Mouse (Mus musculus): Measurements from ENCODE around the gene Gm9958. TPM values are rescaled to one million over a fixed set of nuclear protein-coding genes. Genes with fewer than 3 reads are reported as not detected.

The Gm9958 gene
- polyA plus RNA-seq (2014; fragmentation: Illumina TruSeq; extraction: RNeasy Lipid Tissue Mini Kit (QIAGEN cat#74804); ENCODE audit: insufficient read depth, low read depth, low replicate concordance) = 1.7 TPM

DNA sequence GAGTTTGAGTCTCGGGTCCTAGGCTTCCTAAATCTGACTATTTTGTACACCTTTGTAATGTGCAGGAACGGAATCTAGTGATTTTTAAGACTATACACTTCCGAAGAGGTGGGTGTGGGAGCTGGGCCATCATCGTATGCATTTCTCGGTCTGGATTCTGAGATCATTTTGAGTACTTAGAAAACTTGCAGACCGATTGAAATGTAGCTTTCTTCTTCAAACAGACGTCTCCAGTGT lies at the start of gene Gm9958:
TSS of gene Gm9958 (plus strand) at position 138 of the 237 bp plus-strand sequence.

DNA sequence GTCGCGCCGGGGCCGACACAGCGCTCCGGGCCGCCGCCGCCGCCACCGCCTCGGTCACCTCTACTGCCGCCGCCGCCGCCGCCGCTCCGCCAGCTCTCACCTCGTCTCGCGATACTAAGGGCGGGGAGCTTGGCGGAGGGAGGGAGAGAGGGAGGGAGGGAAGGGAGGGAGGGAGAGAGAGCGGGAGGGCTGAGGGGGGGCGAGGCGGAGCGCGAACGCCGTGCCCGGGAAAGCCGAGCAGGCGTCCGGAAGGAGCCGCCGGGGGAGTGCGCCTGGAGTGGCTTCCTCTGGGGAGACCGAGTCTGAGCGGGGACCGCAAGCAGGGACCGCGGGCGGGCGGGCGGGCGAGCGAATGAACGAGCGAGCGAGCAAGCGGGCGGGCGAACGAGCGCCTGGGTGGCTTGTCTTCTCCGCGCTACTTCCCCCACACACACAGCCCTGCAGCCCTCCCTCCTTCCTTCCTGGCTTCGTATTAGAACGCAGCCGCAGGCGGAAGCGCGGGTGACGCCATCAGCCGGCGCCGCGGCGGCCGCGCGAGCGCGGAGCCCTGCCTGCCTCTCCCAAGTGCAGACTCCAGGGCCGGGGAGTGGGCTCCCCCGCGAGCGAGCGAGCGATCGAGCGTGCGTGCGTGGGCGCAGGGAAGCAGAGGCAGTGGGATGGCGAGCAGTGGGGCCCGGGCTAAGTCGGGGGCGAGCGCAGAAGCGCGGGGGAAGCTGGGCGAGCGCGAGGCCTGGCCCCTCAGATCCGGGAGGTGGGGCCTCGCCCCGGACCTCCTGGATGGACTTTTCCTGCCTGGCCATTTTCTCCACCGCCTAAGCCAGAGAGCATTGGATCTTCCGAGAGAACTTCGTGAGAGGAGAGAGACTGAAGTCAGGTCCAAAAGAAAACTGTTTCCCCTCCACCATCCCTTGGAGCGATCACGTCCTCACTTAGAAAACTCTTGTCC lies 610 bp upstream of the Gm9958 start, which contains the start of gene Ankrd17:
TSS of gene Ankrd17 (minus strand) at position 457 of the 946 bp plus-strand sequence.

Other genes with a start within 250 kb of the Gm9958 start
- 6.5 TPM for gene Cox18, start 143.2 kb upstream of the Gm9958 start, polyA plus RNA-seq (2014; fragmentation: Illumina TruSeq; extraction: RNeasy Lipid Tissue Mini Kit (QIAGEN cat#74804); ENCODE audit: insufficient read depth, low read depth, low replicate concordance)
- 8.1 TPM for gene Ankrd17, start 627 bp upstream of the Gm9958 start, polyA plus RNA-seq (2014; fragmentation: Illumina TruSeq; extraction: RNeasy Lipid Tissue Mini Kit (QIAGEN cat#74804); ENCODE audit: insufficient read depth, low read depth, low replicate concordance)
- gene Alb, start 93.7 kb downstream of the Gm9958 start, polyA plus RNA-seq (2014; fragmentation: Illumina TruSeq; extraction: RNeasy Lipid Tissue Mini Kit (QIAGEN cat#74804); ENCODE audit: insufficient read depth, low read depth, low replicate concordance) = 2.1 TPM
- gene Afp, start 123.5 kb downstream of the Gm9958 start, polyA plus RNA-seq (2014; fragmentation: Illumina TruSeq; extraction: RNeasy Lipid Tissue Mini Kit (QIAGEN cat#74804); ENCODE audit: insufficient read depth, low read depth, low replicate concordance) = 0.83 TPM
- gene Afm, start 151.7 kb downstream of the Gm9958 start, polyA plus RNA-seq (2014; fragmentation: Illumina TruSeq; extraction: RNeasy Lipid Tissue Mini Kit (QIAGEN cat#74804); ENCODE audit: insufficient read depth, low read depth, low replicate concordance) = 0.40 TPM
- gene 5830473C10Rik, start 193.9 kb downstream of the Gm9958 start, polyA plus RNA-seq (2014; fragmentation: Illumina TruSeq; extraction: RNeasy Lipid Tissue Mini Kit (QIAGEN cat#74804); ENCODE audit: insufficient read depth, low read depth, low replicate concordance) = not detected